Mouse (Mus musculus) midbrain, embryonic 10.5 days (tissue): Measurements from ENCODE around the gene Cnn1. TPM values are rescaled to one million over a fixed set of nuclear protein-coding genes. Genes with fewer than 3 reads are reported as not detected.

Source experiments
- DNase-seq: peaks from one replicate; pipeline ENCODE4 v3.0.0-alpha.2; 2017; ENCODE audit warnings: low spot score
- H3K27ac ChIP-seq: fragments of 300-500 bp; sonication (generic); replicated peaks from 2 replicates; pipeline ENCODE4 v1.5.1; 2016; ENCODE audit warnings: mild to moderate bottlenecking
- H3K27me3 ChIP-seq: fragments of 300-500 bp; sonication (generic); 2 replicates; pipeline ENCODE4 v1.6.1; 2016; ENCODE audit warnings: low read depth, mild to moderate bottlenecking; ENCODE audit not compliant: poor library complexity, severe bottlenecking
- H3K36me3 ChIP-seq: fragments of 300-500 bp; sonication (generic); 2 replicates; pipeline ENCODE4 v1.6.1; 2016; ENCODE audit warnings: mild to moderate bottlenecking, moderate library complexity
- H3K4me1 ChIP-seq: fragments of 300-500 bp; sonication (generic); 2 replicates; pipeline ENCODE4 v1.6.1; 2016
- H3K4me3 ChIP-seq: fragments of 300-500 bp; sonication (generic); 2 replicates; pipeline ENCODE4 v1.5.1; 2016; ENCODE audit warnings: mild to moderate bottlenecking, moderate library complexity
- H3K9me3 ChIP-seq: fragments of 300-500 bp; sonication (generic); replicated peaks from 2 replicates; pipeline ENCODE4 v1.6.1; 2016; ENCODE audit warnings: mild to moderate bottlenecking
- WGBS: fragments of 180-500 bp; shearing (Covaris S2); methylation state at CpG from one replicate; pipeline ENCODE4 v1.1.7; 2016; 5-methylcytosine and 5-hydroxymethylcytosine counted together
- polyA plus RNA-seq: library from polyadenylated mRNA; unstranded; fragments of >200 nt; fragmentation: Nextera tagmentation; extraction: Ambion mirVana; gene quantifications from 2 replicates; pipeline ENCODE4 v1.2.1, GENCODE M21; 2016

Cnn1 gene
- polyA plus RNA-seq, 1 experiment from 2014 or later = 1.0 TPM

GRCm38 (mm10) chr9:22085022-22085834, 13.8 kb upstream of the Cnn1 start, which contains the start of gene Ecsit:
Gene Ecsit (minus strand): TSS chr9:22085438.
- H3K27me3 ChIP-seq = no peaks in the 10 kb centered on the region
- peak; percentile 92 for DNase-seq
- peak within 1 kb of the TSS; percentile 81 for H3K27ac ChIP-seq
- under 1% methylated on average over 48 of the region's 48 CpGs for WGBS
- peaks cover 15% of the 10 kb centered on the region for H3K4me1 ChIP-seq
- H3K4me3 ChIP-seq = peak within 1 kb of the TSS; percentile 76
- no peaks in the 10 kb centered on the region for H3K9me3 ChIP-seq
- peaks cover 9% of the 10 kb centered on the region for H3K36me3 ChIP-seq

- WGBS = 85% methylated on average over 6 of the region's 6 CpGs
- DNase-seq = no peak
- no peaks in the 10 kb centered on the region for H3K27me3 ChIP-seq
- peak overlapping the region; percentile 76 for H3K4me3 ChIP-seq
- peaks cover 15% of the 10 kb centered on the region for H3K4me1 ChIP-seq
- H3K9me3 ChIP-seq = no peaks in the 10 kb centered on the region
- peak overlapping the region; percentile 81; the same call in 1 of the 2 replicates for H3K27ac ChIP-seq
- H3K36me3 ChIP-seq = peaks cover 6% of the 10 kb centered on the region; the same call in 1 of the 2 replicates
These were observed 13.0 kb upstream of the Cnn1 start for GRCm38 (mm10) chr9:22086012-22086411.

DNA sequence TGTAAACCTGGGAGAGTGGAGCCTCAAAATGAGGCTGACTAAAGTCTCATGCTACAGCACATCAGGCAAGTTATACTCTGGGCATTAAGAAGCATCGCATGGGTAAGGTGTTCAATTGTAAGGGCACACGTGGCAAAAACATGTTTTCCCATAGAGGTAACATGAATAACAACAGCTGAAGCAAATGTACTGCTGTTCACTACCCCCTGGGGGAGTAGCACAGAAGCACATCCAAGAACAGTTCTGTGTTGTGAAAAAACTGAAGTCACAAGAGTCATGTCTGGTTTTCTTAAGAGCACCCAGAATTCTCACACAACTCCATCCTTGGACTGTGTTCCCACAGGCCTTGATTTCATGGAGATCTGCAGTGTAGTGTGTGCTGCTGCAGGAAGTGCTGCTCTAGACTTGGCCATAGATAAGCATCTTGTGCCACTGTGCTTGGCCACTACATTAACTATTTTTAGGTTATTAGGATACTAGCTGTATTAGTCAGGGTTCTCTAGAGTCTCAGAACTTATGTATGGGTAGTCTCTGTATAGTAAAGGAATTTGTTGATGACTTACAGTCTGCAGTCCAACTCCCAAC, 11.9 kb upstream of the Cnn1 start:
- DNase-seq = no peak
- peaks cover 6% of the 10 kb centered on the region; the same call in 1 of the 2 replicates for H3K36me3 ChIP-seq
- H3K4me3 ChIP-seq = no peak overlapping the region
- H3K27ac ChIP-seq = no peak overlapping the region
- H3K4me1 ChIP-seq = peaks cover 15% of the 10 kb centered on the region
- 75% methylated on average over 2 of the region's 2 CpGs for WGBS
- no peaks in the 10 kb centered on the region for H3K27me3 ChIP-seq
- H3K9me3 ChIP-seq = no peaks in the 10 kb centered on the region

DNA sequence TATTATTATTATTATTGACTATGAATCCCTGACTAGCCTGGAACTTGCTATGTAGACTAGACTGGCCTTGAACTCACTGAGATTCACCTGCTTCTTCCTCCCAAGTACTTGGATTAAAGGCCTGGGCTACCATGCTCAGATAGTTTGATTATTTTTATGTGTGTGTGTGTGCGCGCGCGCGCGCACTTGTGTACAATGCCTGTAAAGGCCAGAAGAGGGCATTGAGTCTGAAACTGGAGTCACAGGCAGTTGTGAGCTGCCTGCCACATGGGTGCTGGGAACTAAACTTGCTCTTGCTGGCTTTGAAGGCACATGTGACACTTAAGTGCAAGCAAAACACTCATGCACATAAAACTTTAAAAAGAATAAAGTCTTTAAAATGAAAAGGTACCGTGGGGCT, 9.7 kb upstream of the Cnn1 start:
- Histone ChIP-seq H3K4me3 (no peak overlapping the region), H3K9me3 (no peaks in the 10 kb centered on the region), H3K27ac (no peak overlapping the region), H3K4me1 (peaks cover 13% of the 10 kb centered on the region), H3K36me3 (no peaks in the 10 kb centered on the region), H3K27me3 (peaks cover 6% of the 10 kb centered on the region; the same call in 1 of the 2 replicates)
- 96% methylated on average over 7 of the region's 7 CpGs for WGBS
- no peak for DNase-seq

GRCm38 (mm10) chr9:22089986-22090385, 9.0 kb upstream of the Cnn1 start:
- no peak for DNase-seq
- no peak overlapping the region for H3K27ac ChIP-seq
- peaks cover 7% of the 10 kb centered on the region for H3K4me1 ChIP-seq
- 89% methylated on average over 7 of the region's 7 CpGs for WGBS
- H3K36me3 ChIP-seq = no peaks in the 10 kb centered on the region
- no peaks in the 10 kb centered on the region for H3K9me3 ChIP-seq
- peaks cover 6% of the 10 kb centered on the region; the same call in 1 of the 2 replicates for H3K27me3 ChIP-seq
- H3K4me3 ChIP-seq = no peak overlapping the region

DNA sequence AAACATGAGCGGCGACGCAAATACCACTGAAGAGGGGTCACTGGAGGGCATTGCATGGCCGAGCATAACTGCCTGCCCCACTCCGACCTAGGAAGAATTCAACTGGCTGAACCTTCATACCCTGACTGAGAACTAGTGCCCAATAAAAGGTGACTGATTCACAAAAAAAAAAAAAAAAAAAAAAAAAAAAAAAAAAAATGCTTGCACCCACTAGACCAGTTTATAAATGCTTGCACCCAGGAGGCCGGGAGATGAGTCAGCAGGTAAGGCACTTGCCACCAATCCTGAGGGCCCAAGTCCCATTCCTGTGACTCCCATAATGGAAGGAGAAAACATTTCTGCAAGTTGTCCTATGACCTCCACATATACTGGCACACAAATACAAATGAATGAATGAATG, 6.3 kb upstream of the Cnn1 start:
- DNase-seq = no peak
- H3K27me3 ChIP-seq = peaks cover 18% of the 10 kb centered on the region
- H3K9me3 ChIP-seq = no peaks in the 10 kb centered on the region
- peaks cover 6% of the 10 kb centered on the region for H3K4me1 ChIP-seq
- WGBS = 91% methylated on average over 6 of the region's 6 CpGs
- H3K27ac ChIP-seq = no peak overlapping the region
- no peak overlapping the region for H3K4me3 ChIP-seq
- H3K36me3 ChIP-seq = no peaks in the 10 kb centered on the region

DNA sequence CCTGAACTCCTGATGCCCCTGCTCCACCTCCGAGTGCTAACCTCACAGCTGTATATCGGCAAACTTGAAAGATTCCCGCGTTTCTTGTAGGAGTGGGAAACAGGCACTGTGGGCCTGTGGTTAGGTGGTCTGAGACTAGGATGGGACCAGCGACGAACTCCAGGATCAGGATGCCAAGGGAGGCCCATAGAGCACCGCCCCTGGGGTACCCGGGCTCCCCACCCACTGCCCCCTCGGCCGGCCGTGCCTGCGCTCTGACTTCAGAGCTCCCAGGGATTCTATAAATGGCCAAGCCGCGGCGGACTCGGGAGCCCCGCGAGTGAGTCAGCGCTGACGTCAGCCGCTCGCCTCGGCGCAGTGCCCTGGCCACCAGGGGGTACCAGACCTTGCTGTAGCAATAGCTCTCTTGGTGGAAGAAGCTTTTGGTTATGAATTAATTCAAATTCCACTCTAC, 3.1 kb upstream of the Cnn1 start:
- WGBS = 3% methylated on average over 24 of the region's 24 CpGs
- no peaks in the 10 kb centered on the region for H3K36me3 ChIP-seq
- peak overlapping the region; percentile 58 for H3K4me3 ChIP-seq
- peak overlapping the region; percentile 82 for H3K27ac ChIP-seq
- peaks cover 50% of the 10 kb centered on the region for H3K27me3 ChIP-seq
- no peaks in the 10 kb centered on the region for H3K9me3 ChIP-seq
- peak; percentile 84 for DNase-seq
- peaks cover 16% of the 10 kb centered on the region for H3K4me1 ChIP-seq

DNA sequence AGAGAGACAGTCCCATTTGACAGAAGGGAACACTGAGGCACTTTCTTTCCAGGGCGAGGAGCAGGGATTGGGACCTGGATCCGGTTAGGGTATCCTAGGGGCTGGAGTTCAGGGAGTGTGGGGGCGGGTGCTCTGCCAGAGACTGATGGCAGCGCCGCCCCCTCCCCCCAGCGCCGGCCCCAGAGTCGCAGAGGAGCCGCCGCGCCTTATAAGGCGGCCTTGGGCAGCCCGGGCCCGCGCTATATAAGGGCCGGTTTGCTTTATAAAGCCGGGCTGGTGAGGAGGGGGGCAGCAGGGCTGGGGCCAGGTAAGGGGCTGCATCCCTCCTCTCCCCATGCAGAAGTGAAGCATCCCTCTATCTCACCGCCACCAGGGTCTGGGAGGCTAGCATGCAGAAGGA, 906 bp downstream of the Cnn1 start:
- WGBS = 7% methylated on average over 18 of the region's 18 CpGs
- Histone ChIP-seq H3K27me3 (peaks cover 56% of the 10 kb centered on the region), H3K27ac (no peak overlapping the region), H3K36me3 (no peaks in the 10 kb centered on the region), H3K4me1 (peaks cover 16% of the 10 kb centered on the region), H3K9me3 (no peaks in the 10 kb centered on the region), H3K4me3 (no peak overlapping the region)
- no peak for DNase-seq

DNA sequence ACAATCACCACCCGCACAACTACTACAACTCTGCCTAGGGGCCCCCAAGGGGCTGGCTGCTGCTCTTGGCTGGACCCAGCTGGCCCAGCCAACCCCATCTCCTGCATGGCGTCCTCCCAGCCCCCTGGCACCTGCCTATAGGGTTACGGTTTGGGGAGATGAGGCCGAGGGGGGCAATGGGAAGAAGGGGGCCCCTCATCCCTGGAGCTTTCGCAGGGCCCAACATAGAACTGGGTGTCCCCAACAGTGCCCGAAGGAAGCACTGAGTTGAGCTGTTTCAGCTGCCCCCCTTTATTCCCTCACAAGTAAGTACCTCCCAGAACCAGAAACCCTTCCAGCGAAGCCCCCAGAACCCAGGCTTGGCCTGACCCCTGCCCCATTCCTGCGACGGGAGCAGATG, 9.2 kb downstream of the Cnn1 start:
- no peak overlapping the region for H3K27ac ChIP-seq
- WGBS = 90% methylated on average over 9 of the region's 9 CpGs
- H3K27me3 ChIP-seq = no peaks in the 10 kb centered on the region
- H3K4me3 ChIP-seq = no peak overlapping the region
- no peaks in the 10 kb centered on the region for H3K4me1 ChIP-seq
- peaks cover 44% of the 10 kb centered on the region for H3K36me3 ChIP-seq
- DNase-seq = no peak
- H3K9me3 ChIP-seq = no peaks in the 10 kb centered on the region

- peaks cover 41% of the 10 kb centered on the region for H3K36me3 ChIP-seq
- no peaks in the 10 kb centered on the region for H3K27me3 ChIP-seq
- H3K9me3 ChIP-seq = no peaks in the 10 kb centered on the region
- no peak for DNase-seq
- peaks cover 22% of the 10 kb centered on the region for H3K4me1 ChIP-seq
- peak overlapping the region; percentile 81 for H3K4me3 ChIP-seq
- WGBS = 95% methylated on average over 4 of the region's 4 CpGs
- H3K27ac ChIP-seq = no peak overlapping the region
These were observed 16.6 kb downstream of the Cnn1 start for GRCm38 (mm10) chr9:22115635-22116034.

- Histone ChIP-seq H3K36me3 (peaks cover 37% of the 10 kb centered on the region), H3K4me3 (peak overlapping the region; percentile 81), H3K27me3 (no peaks in the 10 kb centered on the region), H3K4me1 (peaks cover 22% of the 10 kb centered on the region), H3K27ac (peak overlapping the region; percentile 93), H3K9me3 (no peaks in the 10 kb centered on the region)
- DNase-seq = peak; percentile 38
- WGBS = 33% methylated on average over 15 of the region's 15 CpGs
These were observed 17.1 kb downstream of the Cnn1 start for GRCm38 (mm10) chr9:22116086-22116485.

DNA sequence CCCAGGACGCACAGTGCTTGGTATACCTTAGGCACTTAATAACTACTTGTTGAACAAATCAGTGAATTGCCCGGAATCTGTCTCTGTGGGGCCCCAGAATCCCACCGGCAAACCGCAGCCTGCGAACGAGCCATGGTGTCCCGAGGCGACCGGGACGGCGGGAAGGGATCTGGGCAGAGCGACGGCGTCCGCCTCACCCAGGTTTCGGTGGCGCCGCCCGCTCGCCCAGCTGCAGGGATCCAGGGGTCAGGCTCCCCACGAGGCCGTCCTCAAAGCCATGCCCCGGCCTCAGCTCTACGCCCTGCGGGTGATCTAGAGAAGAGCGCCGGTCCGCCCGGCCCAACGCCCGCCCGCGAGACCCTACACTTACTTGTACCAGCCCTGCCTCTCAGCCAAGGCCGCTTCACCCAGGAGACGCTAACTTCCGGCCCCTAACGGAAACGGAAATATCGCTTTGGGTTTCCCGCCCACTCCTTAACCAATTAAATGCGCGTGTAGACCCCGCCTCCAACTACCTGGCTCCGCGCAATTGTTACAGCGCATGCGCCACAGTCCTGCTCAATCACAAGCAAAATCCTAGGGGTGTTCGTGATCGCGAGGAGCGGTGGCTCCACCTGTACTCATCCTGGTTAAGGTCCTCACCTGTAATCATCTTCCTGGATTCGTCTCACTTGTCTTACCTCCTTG, 17.9 kb downstream of the Cnn1 start, which contains the start of gene Elof1:
TSS of gene Elof1 (minus strand) at position 433 of the 687 bp plus-strand sequence.
- H3K27ac ChIP-seq = peak within 1 kb of the TSS; percentile 93
- H3K4me1 ChIP-seq = peaks cover 22% of the 10 kb centered on the region
- H3K36me3 ChIP-seq = peaks cover 29% of the 10 kb centered on the region
- H3K27me3 ChIP-seq = no peaks in the 10 kb centered on the region
- H3K9me3 ChIP-seq = no peaks in the 10 kb centered on the region
- DNase-seq = peak; percentile 94
- peak within 1 kb of the TSS; percentile 81 for H3K4me3 ChIP-seq
- under 1% methylated on average over 52 of the region's 52 CpGs for WGBS
